Mouse (Mus musculus): ENCODE measurements around the gene Rims3.

The Rims3 gene

DNA sequence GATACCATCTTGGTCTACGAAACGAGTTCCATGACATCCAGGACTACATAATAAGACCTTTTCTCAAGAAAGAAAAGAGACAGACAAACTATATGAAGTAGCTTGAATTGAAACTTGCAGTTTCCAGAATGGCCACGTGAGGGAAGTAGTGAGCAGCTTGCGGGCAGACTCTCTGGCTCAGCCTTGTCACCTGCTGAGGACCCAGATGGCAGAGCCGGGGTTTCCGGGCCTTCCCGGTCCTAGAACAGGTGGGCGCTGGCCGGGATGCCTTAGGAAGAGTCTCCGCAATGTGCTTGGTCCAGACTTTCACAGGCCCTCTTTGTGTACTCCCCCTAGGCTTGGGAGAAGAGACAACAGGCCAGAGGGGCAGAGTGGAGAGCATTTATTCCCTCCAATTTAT, 3.7 kb upstream of the Rims3 start:
- DNase-seq (ENCODE audit: low spot score), result peak; percentile 86

GRCm38 (mm10) chr4:120855360-120856060, 894 bp downstream of the Rims3 start:
- DNase-seq (ENCODE audit: low spot score), result no peak

DNA sequence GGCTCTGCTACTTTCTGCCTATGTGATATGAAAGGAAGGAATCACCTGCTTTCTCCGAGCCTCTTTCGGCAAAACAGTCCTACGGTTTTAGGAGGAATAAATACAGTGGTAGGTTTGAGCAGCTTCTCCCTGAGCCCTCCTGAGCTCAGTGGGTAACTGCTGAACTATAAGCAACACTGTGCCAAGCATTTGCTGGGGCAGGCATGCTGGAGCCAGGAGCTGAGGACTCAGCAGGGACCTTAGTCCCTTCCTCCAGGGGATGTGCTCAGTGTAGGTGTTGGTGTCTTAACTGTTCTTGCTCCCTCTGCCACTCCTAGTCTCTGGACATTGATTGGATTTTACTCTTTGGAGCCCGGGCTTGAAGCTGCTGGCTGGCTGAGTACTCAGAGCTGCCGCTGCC, 1.8 kb downstream of the Rims3 start:
- no peak for DNase-seq (ENCODE audit: low spot score)

GRCm38 (mm10) chr4:120859865-120860264, 5.2 kb downstream of the Rims3 start:
- DNase-seq (ENCODE audit: low spot score), result no peak

GRCm38 (mm10) chr4:120866211-120866610, 11.6 kb downstream of the Rims3 start:
- peak; percentile 75 for DNase-seq (ENCODE audit: low spot score)

DNA sequence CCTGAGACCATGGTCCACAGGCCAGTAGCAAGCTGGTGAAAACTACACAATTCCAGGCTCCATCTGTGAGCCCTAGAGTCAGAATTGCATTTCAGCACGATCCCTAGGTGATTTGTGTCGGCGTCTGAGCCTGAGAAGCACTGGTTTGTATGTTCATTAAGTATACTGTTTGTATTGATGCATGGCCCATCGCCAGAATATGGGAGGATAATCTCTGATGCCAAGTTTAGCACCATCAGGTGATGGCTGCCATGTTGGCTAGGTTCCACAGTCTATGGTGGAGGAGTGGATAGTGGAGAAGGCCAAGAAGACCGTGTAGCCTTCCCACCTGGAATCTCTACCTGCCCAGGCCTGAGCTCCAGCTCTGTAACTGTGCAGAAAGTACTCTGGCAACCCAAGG, 13.6 kb downstream of the Rims3 start:
- DNase-seq (ENCODE audit: low spot score), result no peak

GRCm38 (mm10) chr4:120868988-120869387, 14.4 kb downstream of the Rims3 start:
- no peak for DNase-seq (ENCODE audit: low spot score)

DNA sequence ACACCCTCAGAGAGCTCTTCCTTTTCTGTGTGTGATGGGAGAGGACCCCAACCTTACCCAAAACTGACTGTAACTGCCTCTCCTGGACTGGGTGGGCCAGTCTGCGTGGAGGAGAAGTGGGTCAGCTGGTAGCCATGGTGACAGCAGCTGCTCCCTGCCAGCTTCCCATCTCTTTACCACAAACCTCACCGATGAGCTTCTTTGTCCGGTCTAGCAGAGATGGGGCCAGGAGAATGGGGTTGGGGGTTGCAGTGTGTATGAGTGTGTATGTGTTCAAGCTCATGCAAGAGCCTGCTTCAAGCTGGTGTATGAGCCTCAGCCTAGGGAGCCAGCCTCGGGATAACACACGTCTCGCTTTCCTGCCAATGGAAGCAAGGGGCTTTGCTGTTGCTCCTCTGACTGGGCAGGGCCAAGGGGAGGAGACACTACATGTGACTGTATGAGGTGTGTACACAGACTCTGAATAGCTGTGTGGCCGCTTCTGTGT, 15.7 kb downstream of the Rims3 start:
- DNase-seq (ENCODE audit: low spot score), result no peak

DNA sequence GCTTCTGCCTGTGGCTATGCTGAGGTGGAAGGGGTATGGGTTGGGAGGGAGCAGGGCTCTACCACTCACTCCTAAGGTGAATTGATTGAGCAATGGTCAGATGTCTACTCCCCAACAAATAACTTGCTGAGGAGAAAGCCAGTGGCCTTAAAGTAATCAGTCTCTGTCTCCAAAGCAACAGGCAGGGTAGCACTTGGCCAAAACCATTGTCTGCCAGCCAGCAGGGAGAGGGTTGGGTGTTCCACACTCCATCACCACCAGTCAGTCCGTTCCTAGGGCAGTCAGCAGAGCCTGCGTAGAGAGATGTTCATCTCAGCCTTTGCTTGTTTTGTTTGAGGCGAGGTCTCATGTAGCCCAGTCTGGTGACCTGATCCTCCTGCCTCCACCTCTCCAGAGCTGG, 21.3 kb downstream of the Rims3 start:
- no peak for DNase-seq (ENCODE audit: low spot score)

- no peak for DNase-seq (ENCODE audit: low spot score)
Observed at GRCm38 (mm10) chr4:120878728-120879127, 24.1 kb downstream of the Rims3 start.

DNA sequence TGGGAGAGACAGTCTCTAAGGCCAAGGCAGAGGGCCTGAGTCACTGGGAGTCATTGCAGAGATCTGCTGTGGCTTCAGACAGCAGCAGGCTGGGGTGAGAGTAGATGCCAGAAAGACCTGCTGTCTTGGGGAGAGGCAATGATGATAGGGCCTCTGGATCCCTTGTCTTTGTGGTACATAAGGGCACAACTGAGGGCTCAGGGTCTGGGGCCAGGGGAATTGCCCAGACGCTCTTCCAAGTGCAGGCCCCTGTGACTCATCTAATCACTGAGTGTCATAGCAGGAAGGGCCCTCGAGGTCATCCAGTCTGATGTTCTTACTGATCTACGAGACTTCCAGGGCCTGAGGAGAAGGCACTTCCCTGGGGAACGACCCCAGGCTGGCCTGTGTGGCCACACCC, 24.8 kb downstream of the Rims3 start:
- DNase-seq (ENCODE audit: low spot score), result no peak

- no peak for DNase-seq (ENCODE audit: low spot score)
Observed at GRCm38 (mm10) chr4:120880731-120881432, 26.3 kb downstream of the Rims3 start.

DNA sequence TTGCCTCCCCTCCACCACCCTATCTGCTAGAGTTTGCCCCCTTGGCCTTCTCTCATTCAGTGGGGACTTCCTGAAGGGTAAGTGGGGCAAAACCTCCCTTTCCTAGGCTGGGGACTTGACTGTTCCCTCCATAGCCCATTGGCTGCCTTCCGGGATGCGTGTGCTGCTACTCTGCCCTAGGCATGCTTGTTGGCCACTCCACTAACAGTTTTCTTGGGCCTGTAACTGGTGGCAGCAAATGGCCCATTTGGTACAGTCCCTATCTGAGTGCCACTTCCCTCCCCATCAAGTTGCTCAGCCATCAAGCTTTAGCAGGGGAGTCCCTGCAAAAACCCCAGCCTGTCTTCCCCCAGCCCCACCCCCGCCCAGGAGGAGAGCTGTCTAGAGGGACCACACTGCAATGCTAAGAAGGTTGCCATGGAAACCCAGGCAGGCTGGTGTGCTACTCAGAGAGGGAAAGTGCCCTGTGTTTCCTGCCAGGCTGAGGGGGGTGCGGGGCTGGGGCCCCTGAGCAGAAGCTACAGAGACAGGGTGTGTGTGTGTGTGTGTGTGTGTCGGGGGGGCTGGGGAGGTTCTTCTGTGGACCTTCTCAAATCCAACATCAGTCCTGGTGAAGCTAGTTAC, 27.5 kb downstream of the Rims3 start:
- DNase-seq (ENCODE audit: low spot score), result no peak

- no peak for DNase-seq (ENCODE audit: low spot score)
Observed at GRCm38 (mm10) chr4:120885208-120886120, 30.8 kb downstream of the Rims3 start.

GRCm38 (mm10) chr4:120886131-120886530, 31.5 kb downstream of the Rims3 start:
- no peak for DNase-seq (ENCODE audit: low spot score)

DNA sequence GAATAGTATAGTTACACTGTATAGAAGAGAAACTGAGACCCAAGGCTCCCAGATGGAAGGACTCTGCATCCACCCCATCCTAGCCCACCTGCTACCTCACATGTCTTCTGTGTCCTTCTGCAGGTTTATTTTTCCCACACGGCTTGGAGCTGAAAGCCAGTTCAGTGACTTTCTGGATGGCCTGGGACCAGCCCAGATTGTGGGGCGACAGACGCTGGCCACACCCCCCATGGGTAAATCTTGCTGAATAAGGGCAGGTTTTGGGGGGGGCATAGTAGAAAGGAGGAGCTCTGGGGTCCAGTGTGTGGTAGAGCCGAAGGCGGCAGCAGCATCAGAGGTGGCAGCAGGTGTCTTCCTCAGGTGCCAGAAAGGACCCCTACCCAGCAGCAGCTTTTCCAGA, 32.2 kb downstream of the Rims3 start:
- no peak for DNase-seq (ENCODE audit: low spot score)

GRCm38 (mm10) chr4:120887381-120888112, 32.9 kb downstream of the Rims3 start:
- peak; percentile 63 for DNase-seq (ENCODE audit: low spot score)

- DNase-seq (ENCODE audit: low spot score), result no peak
Observed at GRCm38 (mm10) chr4:120888884-120889283, 34.3 kb downstream of the Rims3 start.

- DNase-seq (ENCODE audit: low spot score), result no peak
Observed at GRCm38 (mm10) chr4:120890754-120891440, 36.3 kb downstream of the Rims3 start.

DNA sequence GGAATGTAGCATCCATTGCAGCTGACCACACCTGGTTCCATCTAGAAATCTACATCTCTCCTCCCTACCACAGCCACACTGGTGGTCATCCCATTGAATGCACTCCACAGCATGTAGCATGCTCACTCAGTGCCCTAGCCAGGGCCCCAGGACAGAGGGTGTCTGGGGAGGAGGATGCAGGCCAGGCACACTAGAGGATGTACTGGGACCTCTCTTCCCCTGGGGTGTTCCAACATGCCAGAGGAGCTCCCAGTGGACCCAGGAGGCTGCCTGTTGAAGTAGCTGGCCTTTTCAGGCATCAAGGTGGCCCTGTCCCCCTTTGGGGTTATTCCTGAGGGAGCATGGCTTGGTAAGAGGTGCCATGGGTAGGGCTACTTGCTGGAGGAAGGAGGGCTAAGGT, 37.3 kb downstream of the Rims3 start:
- DNase-seq (ENCODE audit: low spot score), result no peak

DNA sequence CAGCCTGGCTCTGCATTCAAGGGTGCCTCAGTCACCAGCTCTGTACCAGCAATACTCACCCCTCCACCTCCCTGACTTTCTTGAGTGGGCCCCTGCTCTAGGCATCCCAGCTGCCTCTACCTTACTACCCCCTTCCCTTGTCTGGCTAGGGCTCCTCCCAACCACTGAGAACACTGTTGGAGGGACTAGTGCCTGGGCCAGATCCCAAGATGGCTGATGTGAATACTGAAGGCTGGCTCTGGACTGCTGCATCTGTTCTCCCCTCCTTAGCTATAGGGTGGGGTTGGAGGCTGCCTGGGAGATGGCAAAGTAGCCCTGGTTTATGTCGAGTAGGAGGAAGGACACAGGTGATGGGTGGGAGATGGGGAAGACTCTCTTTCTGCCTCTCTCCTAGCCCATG, 37.9 kb downstream of the Rims3 start:
- no peak for DNase-seq (ENCODE audit: low spot score)

Measured in testis, postnatal 10 days (tissue).